8 mouse cellular contexts compared by ENCODE assay signal in the genomic region with DNA sequence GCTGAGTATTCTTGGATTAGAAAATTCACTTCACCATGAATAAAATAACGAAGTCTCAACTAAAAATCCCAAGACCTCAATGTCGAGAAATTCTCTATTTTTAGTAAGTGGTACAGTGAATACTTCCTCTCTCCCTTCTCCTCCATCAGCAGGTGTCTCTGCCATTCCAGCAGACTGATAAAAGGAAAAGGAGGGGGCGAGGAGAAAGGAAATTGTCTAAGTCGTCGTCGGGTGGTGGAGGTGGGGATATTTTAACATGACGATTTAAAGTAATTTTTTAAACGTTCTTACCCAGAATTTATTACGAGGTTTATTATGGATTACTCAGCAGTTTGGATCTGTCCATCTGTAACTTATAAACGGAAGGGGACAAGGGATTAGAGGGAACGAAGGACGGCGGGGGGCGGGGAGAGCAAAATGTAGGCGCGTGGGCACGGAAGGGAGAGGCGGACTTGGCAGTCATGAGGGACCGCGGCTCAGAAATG. TPM values are rescaled to one million over a fixed set of nuclear protein-coding genes. Genes with fewer than 3 reads are reported as not detected.
DNase-seq lines count a peak whose midpoint lies in the region; ATAC-seq lines count a peak whose summit lies in the region.

No protein-coding gene starts in this region.

- no peaks in the 10 kb centered on the region for H3K36me3 ChIP-seq in lung, embryonic 15.5 days
- no peaks in the 10 kb centered on the region for H3K36me3 ChIP-seq in hindbrain, embryonic 15.5 days
- no peaks in the 10 kb centered on the region for H3K36me3 ChIP-seq in midbrain, embryonic 10.5 days

- H3K27ac ChIP-seq in lung, embryonic 15.5 days, result no peak overlapping the region
- peak overlapping the region; percentile 92 for H3K27ac ChIP-seq in hindbrain, embryonic 15.5 days (replicated peaks)
- peak overlapping the region; percentile 82 for H3K27ac ChIP-seq in midbrain, embryonic 10.5 days (replicated peaks)

- peak; percentile 16 for DNase-seq in cerebellum, adult 11 months
- no peak for DNase-seq in cerebellum, adult 9-10 months
- no peak for DNase-seq in lung, postnatal 25 days (ENCODE audit: low spot score)
- DNase-seq in midbrain, embryonic 10.5 days (ENCODE audit: low spot score), result no peak
- DNase-seq in spleen, postnatal 14 days (ENCODE audit: low spot score in 2 of 2), result no peak

- H3K4me2 ChIP-seq in lung, embryonic 15.5 days, result peak overlapping the region; percentile 98
- H3K4me2 ChIP-seq in hindbrain, embryonic 15.5 days, result peak overlapping the region; percentile 86

- H3K4me3 ChIP-seq in lung, embryonic 15.5 days, result peak overlapping the region; percentile 69
- peak overlapping the region; percentile 97 for H3K4me3 ChIP-seq in hindbrain, embryonic 15.5 days
- peak overlapping the region; percentile 80 for H3K4me3 ChIP-seq in midbrain, embryonic 10.5 days

- no peak for ATAC-seq in lung, embryonic 15.5 days (ENCODE audit: borderline replicate concordance, extremely low read depth, low FRiP score, low TSS enrichment)
- no peak for ATAC-seq in hindbrain, embryonic 15.5 days (ENCODE audit: low FRiP score, low read depth)
- no peak for ATAC-seq in CD4-positive, CD25-positive, alpha-beta regulatory T cell, adult 4 months

- WGBS in lung, embryonic 15.5 days, result 3% methylated on average over 20 of the region's 20 CpGs
- 5% methylated on average over 20 of the region's 20 CpGs for WGBS in hindbrain, embryonic 15.5 days
- 8% methylated on average over 20 of the region's 20 CpGs for WGBS in midbrain, embryonic 10.5 days

- peak overlapping the region; percentile 76 for H3K9ac ChIP-seq in lung, embryonic 15.5 days
- H3K9ac ChIP-seq in hindbrain, embryonic 15.5 days, result peak overlapping the region; percentile 87

- no peaks in the 10 kb centered on the region for H3K9me3 ChIP-seq in lung, embryonic 15.5 days
- no peaks in the 10 kb centered on the region for H3K9me3 ChIP-seq in hindbrain, embryonic 15.5 days
- no peaks in the 10 kb centered on the region for H3K9me3 ChIP-seq in midbrain, embryonic 10.5 days (replicated peaks)

- peaks cover 14% of the 10 kb centered on the region for H3K27me3 ChIP-seq in lung, embryonic 15.5 days
- H3K27me3 ChIP-seq in hindbrain, embryonic 15.5 days, result no peaks in the 10 kb centered on the region
- peaks cover 38% of the 10 kb centered on the region for H3K27me3 ChIP-seq in midbrain, embryonic 10.5 days (ENCODE audit: low read depth, poor library complexity, severe bottlenecking)

- H3K4me1 ChIP-seq in lung, embryonic 15.5 days, result no peaks in the 10 kb centered on the region
- peaks cover 16% of the 10 kb centered on the region for H3K4me1 ChIP-seq in hindbrain, embryonic 15.5 days (replicated peaks)
- peaks cover 12% of the 10 kb centered on the region; the same call in 1 of the 2 replicates for H3K4me1 ChIP-seq in midbrain, embryonic 10.5 days

RNA-seq across cellular contexts. Expression of gene Hectd2, which starts 0.8 kb away (rescaled TPM):
- polyA plus RNA-seq in lung, embryonic 15.5 days (2015; fragmentation: Nextera tagmentation; extraction: Ambion mirVana), result 3.8 and 4.6 TPM in 2 replicates
- 11.8 and 13.1 TPM in 2 replicates for polyA plus RNA-seq in hindbrain, embryonic 15.5 days (2015; fragmentation: Nextera tagmentation; extraction: Ambion mirVana)
- 2.2 and 3.8 TPM in 2 replicates for polyA plus RNA-seq in midbrain, embryonic 10.5 days (2016; fragmentation: Nextera tagmentation; extraction: Ambion mirVana)
- polyA plus RNA-seq in CD4-positive, CD25-positive, alpha-beta regulatory T cell, adult 4 months (2017; shearing (Covaris generic)), result 1 to 10 TPM; 1.2 to 1.5 TPM
